Mouse (Mus musculus) common myeloid progenitor, adult 5-6 weeks (primary cell): ENCODE measurements at regions not wholly inside any gene's neighbourhood (a gene's known extent, or its start where the extent isn't known, plus 50 kb on each side); places are given as distances from the start of the nearest gene placed in this dataset.
"Not testable (repeated sequence)": the region's sequence is repeated elsewhere in the genome, so short reads cannot be mapped to it uniquely, and the experiment has no call there.

ENCODE experiments used
- ATAC-seq: replicated peaks from 2 replicates; pipeline ENCODE4 v1.8.0; 2016; ENCODE audit warnings: low read depth, mild to moderate bottlenecking, moderate TSS enrichment, inconsistent platforms; ENCODE audit not compliant: poor library complexity, severe bottlenecking

DNA sequence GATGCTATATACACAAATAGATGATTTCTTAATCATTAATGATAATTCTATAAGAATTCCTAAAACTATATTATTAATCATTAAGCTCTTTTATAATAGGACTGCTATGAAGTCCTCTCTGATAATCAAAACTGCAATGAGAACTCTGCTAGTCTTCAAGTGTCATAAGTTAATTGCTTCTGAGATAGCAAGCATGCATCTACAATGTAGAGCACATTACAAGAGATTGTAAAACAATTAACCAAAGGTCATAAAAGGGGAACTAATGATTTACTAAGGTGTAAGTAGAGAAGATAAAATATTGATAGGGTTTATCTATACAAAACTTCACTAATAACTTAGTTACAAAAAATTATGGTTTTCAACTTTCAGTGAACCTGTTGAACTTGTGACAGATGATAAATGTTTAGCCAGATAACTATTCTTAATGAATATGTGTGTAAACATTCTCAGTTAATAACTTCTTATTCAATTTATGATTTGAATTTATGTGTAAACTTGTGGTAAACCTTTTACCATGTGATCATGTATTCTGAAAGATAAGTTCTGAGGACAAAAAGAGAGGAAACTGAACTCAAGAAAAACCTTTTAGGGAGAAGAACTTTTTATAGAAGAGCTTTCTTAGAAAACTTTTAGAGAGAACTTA, 284.8 kb downstream of the Plod2 start:
- ATAC-seq, result no peak

DNA sequence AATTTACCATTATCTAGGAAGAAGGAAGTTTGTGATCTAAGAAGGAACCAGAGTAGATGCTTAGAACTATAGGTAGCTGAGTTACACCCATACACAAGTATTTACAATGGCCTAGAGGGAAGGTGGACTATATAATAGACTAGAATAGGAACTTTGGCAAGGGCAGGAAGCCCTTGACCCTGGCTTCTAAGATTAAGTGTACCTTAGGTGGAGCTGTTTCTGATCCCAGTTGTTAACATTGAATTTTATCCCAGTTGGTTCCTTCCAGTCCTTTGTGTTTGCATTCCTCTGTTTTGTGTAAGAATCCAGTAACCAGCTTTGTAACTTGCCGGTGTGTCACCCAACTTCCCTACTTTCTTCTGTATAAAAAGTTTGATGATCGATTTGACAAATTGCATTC, 294.1 kb downstream of the Plod2 start:
- ATAC-seq, result not testable (repeated sequence)

- no peak for ATAC-seq
These were observed 314.5 kb downstream of the Plod2 start for GRCm38 (mm10) chr9:92856410-92857083.

DNA sequence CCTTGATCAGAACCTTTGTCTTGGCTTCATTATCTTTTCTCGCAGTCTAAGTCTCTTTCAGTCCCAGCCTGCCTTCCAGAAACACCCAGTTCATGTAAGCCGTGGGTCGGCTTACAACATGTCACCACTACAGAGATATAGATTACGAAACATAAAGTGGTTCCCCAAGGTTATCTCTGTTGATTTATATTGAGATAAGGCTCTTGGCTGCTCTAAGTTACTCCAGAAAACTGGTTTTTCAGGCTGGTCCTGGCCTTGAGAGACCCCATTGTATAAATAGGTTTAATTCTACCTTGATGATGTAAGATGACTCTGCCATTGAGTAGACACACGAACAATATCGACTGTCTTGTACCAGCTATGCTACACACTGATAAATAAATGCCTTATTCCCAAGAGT, 323.8 kb downstream of the Plod2 start:
- ATAC-seq, result no peak

- ATAC-seq, result peak; percentile 79
These were observed 336.6 kb downstream of the Plod2 start for GRCm38 (mm10) chr9:92878589-92878988.

DNA sequence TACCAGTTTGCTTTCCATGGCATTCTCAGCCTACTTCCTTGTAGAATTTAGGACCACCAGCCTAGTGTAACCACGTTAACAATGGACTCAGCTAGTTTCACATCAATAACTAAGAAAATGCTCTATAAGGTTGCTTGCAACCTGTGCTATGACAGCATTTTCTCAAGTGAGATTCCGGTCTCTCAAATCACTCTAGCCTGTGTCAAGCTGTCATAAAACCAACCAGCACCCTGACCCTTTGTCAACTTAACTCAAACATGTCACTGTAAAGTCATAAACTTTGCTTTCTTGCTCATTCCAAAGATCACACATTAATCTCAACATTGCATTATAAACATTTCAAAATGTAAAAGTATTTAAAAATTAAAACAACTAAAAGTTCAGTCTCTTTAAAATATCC, 337.8 kb downstream of the Plod2 start:
- ATAC-seq, result no peak

DNA sequence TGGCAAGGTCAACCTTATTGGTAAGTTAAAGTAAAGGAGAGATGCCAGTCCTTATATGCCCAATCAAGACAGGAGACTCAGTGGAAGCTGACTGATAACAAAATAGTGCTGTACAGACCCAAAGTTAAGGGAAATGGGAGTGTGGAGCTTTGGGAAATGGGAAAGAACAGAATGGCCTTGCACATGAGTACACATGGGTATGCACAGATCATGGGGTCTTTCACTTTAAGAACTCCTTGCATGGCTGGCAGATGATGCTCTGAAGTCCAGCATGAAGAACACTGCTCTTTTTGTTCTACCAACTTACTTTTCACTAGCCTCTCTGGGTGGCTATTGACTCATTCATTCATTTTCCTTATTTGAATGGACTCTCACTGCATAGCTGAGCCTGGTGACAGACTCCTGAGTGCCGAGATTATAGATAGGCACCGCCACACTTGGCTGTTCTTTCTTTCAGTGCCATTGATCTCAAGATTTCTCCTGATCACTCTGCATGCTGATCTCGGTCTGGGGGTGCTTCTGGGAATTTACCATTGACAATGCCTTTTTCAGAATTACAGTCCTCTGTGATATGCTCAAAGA, 340.3 kb downstream of the Plod2 start:
- ATAC-seq, result no peak

DNA sequence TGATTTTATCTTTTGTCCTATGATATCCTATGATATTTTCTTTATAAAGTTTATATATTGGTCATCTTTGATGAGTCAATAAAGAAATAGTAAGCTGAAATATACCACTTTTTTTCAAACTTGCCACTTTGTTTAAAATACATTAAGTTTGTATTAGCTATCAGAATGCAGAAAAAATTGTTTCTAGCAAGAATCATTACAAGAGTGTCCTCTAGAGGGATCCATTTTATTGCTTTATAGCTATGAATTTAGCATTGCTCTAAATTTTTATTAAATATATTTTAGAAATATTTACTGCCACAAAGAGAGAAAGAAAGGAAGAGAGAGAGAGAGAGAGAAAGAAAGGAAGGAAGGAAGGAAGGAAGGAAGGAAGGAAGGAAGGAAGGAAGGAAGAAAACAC, 348.0 kb downstream of the Plod2 start:
- ATAC-seq, result no peak

GRCm38 (mm10) chr9:92899733-92900132, 357.7 kb downstream of the Plod2 start:
- no peak for ATAC-seq

DNA sequence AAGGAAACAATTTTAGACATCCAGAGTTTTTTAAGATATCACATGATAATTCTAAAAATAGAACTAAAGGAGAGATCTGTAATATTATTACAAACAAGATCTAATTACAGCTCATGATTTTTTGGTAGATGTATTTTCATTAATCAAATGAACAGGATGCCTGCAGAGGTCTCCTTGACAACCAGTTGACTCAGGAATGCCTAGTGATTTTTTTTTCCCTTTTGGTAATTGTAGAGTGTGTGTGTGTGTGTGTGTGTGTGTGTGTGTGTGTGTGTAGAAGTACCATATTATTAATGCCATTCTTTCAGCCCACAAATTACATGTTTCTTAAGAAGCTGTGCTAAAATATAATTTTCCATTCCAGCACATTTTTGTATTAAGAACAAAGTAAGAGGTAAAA, 365.1 kb downstream of the Plod2 start:
- ATAC-seq, result no peak

DNA sequence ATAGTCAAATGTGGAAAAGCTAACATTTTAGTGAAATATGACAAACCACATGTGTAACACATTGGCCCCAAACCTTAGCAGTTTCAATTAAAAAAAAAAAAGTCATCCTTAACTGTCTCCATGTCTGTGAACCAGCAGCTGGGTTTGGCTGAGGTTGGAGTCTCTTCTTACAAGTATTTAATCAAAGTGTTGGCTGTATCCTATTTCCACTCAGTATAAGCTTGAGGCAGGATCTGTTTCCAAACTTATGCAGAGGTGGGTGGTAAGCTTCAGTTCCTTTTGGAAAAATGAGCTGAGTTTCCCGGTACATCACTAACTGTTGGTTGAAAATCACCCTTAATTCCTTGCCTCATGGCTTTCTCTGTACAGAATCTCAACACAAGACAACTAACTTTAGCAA, 377.4 kb downstream of the Plod2 start:
- no peak for ATAC-seq

GRCm38 (mm10) chr9:92930231-92930966, 388.4 kb downstream of the Plod2 start:
- ATAC-seq, result no peak

- ATAC-seq, result no peak
These were observed 395.8 kb downstream of the Plod2 start for GRCm38 (mm10) chr9:92937802-92938201.

GRCm38 (mm10) chr9:92950092-92950491, 408.1 kb downstream of the Plod2 start:
- ATAC-seq, result no peak

DNA sequence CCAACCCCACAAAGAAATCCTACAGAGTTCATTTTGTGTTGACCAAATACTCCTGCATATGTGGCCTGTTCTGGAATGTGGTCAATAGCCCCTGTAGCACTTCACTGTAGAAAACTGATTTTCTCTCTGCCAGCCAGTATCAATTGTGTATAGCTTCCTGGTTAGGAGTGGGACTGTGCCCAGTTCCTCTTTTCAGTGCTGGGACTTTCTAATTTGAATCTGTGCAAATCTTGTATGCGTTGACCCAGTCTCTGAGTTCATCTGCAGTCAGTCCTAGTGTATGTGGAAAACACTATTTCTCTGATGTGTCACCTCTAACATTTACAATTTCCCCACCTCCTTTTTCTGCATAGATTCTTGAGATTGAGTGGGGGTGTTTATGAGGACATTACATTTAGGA, 421.3 kb downstream of the Plod2 start:
- no peak for ATAC-seq

DNA sequence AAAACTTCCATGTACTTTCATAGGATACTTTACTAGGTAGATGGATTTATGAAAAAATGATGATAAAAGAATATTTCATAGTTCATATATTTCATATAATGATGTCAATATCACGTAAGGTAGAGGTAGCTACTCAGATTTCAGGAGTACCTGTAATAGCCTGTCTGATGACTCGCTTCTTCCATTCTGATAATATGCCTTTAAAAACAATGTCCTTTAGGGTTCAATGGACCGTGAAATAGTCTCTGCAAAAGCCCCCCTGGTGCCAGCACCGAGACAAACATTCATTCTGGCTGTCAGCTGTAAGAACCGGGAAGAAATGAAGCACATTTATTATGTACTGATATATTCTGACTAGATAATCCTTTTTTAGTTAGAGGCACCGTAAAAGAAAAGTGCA, 449.7 kb downstream of the Plod2 start:
- no peak for ATAC-seq

DNA sequence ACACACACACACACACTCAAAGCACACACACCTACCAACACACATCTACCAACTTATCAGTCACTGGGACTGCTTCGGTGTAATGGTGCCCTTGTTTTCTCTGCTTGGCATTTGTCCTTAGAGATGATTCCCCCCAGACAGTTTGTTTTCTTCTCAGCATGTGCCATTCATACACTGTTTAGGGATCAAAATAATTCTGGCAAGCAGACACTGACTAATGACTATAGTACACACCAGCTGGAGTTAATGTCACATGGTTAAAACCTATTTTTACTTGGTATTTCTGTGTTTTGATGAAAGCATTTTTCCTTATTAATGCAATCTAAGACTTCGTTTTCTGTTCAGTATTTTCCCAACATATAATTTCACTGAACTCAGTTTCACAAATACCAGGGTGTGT, 454.1 kb downstream of the Plod2 start:
- ATAC-seq, result no peak

DNA sequence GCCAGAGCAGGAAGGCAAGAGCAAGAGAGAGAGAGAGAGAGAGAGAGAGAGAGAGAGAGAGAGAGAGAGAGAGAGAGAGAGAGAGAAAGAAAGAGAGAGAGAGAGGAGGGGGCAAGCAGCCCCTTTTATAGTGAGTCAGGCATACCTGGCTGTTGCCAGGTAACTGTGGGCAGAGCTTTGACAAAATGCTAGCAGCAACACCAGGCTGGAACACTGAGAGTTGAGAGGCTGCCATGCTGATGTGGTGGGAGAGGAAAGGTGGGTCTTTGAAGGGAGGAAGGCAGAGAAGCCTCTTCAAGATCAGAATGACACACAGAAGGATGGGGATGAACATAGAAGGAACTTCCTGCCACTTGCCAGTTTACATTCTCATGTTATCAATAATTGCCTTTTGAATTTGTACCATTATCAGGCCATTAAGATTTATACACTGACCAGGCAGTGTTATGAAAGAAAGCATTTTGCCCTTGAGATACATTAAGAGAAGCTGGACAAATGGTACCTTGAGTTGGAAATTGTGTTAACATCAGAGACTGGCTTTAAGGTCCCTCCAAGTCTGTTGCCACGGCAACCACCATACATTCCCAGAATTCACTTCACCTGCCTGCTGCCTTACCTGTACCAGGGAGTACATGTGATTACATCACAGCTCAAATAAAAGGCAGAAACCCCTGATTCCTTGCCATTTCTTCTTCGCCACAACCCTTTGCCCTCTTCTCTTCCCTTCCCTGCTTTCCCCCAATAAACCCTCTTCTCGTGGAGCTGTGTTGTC, 463.3 kb downstream of the Plod2 start:
- no peak for ATAC-seq

- no peak for ATAC-seq
These were observed 466.7 kb downstream of the Plod2 start for GRCm38 (mm10) chr9:93008511-93009302.
